Mouse (Mus musculus) T-helper 2 cell (primary cell): ENCODE measurements around the gene Klhl40.

ENCODE experiments used
- in situ Hi-C: fragments of 300-600 bp; cut with MboI, MseI; formaldehyde crosslinking; loops from one replicate; pipeline ENCODE4 v1.15.1; 2025; ENCODE audit warnings: high pct_unique_total_duplicates

The Klhl40 gene

DNA sequence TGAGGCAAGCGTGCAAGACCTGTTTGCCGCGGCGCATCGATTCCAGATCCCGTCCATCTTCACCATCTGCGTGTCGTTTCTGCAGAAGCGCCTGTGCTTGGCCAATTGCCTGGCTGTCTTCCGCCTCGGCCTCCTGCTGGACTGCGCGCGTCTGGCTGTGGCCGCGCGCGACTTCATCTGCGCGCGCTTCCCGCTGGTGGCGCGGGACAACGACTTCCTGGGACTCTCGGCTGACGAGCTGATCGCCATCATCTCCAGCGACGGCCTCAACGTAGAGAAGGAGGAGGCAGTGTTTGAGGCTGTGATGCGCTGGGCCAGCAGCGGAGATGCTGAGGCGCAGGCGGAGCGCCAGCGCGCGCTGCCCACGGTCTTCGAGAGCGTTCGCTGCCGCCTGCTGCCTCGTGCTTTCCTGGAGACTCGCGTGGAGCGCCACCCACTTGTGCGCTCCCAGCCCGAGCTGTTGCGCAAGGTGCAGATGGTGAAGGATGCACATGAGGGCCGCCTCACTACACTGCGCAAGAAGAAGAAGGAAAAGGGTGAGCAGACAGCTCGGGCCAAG is 738 bp downstream of the Klhl40 start:
- in situ Hi-C loops: no loop called here

DNA sequence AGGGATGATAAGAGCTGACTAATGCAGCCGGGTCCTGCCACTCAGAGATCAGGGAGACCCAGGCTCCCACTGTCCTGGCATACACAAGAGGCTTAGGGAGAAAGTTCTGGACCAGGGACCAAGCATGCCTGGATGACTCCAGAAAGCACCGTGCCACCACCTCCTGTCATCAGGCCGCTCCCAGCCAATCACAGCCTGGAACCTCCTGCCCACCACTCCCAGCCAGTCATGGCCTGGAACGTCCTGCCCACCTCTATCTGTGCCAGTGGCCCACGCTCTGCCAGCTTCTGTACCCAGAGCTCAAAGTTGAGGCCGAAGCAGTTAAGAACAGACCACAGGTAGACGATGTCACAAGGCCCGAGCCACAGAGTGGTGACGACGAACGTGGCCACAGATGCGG is 7.4 kb downstream of the Klhl40 start:
- in situ Hi-C loops: no loop called here

DNA sequence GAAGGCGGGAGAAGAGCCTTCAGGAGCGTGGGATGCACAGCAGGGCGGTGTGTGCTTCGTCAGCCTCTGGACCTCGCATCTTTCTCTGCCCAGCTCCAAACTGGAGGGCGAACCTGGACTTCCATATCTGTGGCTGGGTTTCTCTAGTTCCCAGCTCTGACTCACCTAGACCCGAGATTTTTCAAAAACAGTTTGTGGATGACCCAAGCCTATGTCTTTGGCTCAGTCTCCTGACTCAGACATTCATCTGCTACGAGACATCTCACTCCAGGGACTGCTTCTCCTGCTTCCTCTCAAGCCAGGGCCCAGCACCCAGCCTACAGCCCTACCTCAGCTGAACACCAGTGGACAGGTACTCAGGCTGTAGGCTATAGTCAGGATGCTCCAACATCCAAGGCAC is 7.9 kb downstream of the Klhl40 start:
- in situ Hi-C loops: no loop called here

DNA sequence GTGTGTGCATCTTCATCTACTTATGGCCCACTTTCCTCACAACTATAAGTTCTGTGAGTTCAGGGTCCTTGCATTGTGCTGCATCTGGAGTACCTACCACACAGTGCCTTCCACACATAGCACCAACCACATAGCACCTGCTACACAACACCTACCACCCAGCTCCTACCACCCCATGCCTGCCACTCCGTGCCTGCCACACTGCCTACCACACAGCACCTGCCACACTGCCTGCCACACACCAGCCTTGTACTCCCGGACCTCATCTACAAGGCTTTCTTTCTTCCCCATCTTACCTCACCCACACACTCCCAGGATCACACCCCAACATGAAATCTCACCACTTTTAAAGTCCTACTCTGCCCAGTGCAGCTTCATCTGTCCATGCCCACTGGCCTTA is 9.0 kb downstream of the Klhl40 start:
- in situ Hi-C loops: no loop called here

DNA sequence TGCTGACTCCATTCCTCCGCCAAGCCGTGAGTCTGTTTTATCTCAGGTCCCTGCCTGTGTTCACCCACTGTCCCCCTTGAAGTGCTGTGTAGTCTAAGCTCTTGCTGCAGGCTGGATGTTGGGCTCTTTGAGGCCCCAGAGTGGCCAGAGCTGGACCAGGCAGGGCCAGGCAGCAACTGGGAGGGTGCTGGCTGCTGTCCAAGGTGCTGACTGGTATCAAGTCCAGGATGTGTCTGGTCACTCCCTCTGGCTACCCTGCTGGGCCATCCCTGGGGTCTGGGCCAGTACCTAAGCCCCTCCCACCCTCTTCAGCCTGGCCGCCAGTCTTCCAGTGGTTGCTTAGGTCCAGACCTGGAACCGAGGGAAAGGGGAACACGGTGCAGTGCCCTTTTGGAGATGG is 13.8 kb downstream of the Klhl40 start:
- in situ Hi-C loops: no loop called here

DNA sequence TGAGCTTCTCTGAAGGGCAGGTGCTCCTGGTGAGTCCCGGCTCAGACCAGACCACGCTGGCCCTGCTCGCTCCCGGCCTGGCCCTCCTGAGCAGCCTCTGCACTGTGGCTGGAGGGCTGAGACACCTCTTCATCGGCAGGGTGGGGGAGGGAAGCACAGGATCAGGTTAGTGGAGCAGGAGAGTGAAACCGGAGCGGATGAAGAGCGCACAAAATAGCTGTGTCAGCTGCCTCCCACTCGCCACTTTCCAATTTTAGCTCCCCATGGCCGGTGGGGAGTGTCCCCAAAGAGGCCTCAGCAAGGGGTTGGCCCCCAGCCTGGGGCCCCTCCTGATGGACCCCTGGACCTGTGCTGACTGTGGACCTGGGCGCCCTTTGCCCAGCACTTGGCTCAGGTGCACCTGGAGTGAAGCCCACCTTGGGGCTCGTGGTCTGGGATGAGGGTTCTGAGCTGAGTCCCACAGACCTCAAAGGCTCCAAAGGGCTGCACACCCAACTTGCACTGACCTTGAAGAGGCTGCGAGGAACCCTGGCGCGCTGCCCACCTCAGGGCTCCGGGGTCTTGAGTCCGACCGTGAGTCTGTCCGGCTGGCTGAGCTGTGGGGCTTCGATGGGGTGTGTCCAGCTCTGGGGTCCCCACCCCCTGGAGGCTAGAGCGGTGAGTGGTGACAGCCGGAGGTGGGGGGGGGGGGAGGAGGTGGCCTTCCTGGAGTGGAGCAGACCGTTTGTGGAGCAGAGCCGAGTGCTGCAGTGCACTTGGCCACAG is 14.5 kb downstream of the Klhl40 start, which contains the start of gene Hhatl:
Hhatl (minus strand) TSS at position 751 of the 765 bp plus-strand sequence.
- in situ Hi-C loops: no loop called here

DNA sequence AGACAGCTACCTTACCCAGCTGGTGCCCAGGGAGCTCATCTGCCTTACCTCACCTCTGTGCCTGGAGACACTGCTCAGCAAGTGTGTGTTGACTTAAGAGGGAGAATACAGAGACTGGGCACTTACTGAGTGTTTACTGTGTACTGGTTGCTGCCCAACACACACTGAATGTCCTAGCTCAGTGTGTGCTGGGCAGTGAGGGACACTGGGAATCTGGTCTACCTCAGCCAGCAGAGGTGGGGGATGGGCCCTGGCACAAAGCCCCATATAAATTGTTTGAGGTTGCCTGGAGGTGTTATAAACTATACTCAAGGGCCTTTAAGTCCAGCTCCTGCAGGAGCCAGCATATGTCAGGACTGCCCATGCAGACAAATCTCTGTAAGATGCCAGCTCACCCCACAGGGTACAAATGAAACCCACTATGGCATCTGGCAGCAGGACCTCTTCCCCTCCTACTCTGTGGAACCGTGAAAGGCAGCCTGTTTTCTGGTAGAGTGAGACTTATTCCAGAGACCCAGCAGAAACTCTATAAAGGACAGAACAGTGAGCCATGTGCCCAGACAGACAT is 17.6 kb downstream of the Klhl40 start:
- in situ Hi-C loops: no loop called here

DNA sequence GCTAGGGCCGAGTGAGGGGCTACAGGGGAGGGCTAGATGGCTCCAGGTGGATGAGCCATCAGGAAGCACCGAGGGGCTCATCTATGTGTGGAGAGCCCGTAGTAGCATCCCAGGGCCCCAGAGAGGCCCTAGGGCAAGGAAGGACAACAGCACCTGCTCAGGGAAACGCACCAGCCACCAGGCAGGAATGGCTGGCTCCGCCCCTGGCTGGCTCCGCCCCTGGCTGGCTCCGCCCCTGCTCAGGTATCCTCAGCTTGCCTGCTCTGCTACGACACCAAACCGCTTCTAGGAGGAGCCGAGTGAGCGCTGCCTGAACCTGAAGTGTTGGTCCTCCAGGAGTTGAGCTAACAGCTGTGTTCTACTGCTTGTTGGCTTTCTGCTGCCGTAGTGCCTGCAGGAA is 20.3 kb downstream of the Klhl40 start:
- in situ Hi-C loops: no loop called here

DNA sequence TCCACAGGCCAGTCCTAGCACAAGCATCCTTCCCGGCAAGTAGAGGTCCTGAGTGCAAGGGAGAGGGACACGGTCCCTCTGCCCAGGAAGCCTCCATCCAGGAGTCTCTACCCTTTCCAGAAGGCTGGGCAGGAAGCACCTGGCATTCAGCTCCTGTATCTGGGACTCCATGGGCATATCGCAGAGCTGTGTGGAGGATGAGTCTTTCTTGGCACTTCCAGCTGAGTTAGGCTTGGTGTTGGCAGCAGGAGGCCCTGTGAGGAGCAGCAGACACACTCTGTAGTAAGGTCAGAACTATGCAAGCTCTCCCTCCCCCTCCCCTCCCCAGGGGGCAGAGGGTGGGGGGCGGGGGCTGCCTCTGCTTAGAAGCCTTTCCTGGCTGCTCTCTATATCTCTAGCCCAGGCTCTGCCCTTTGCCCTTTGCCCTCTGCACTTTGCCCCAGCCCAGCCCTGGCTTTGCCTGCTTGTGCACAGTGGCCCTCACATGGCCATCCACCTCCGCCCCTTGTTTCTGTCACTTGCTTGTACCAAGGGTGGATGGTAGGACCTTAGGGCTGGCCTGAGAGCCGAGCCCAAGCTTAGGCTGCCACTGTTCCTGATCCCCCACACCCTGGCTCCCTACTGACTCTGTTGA is 21.6 kb downstream of the Klhl40 start:
- in situ Hi-C loops: no loop called here

DNA sequence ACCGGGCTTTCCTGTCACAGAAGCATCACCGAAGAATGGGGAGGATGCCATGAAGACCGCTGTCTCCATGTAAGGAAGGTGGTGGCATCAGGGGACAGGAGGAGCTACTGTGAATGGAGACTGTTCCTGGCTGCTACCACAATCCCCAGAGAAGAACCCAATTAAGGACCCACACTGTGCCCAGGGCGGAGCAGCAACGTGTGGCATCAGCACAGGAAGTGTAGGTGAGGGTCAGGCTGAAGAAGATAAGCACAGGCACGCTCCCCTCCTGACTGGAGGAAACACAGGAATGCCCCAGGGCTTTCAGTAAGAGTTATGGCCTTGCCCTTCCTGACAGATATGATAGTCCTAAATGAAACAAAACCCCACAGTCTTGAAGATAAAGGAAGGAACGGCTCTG is 25.3 kb downstream of the Klhl40 start:
- in situ Hi-C loops: no loop called here

DNA sequence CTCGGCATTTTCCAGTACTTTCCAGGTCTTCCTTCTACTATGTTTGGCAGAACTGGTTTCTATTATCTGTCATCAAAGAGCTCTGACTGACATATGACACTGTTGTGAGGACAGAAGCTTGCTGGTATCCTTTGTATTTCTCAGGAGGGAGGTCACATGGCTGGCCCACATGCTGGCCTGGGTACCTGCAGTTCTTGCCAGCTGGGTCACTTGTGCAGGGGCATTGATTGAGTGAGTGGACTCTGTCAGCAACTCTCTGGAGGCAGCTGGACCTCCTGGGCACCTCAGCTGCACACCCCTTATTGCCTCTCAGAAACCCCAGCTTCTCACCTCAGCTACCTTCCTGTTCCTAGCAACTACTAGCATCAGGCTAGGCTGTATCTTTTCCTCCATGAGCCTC is 30.1 kb downstream of the Klhl40 start:
- in situ Hi-C loops: no loop called here

DNA sequence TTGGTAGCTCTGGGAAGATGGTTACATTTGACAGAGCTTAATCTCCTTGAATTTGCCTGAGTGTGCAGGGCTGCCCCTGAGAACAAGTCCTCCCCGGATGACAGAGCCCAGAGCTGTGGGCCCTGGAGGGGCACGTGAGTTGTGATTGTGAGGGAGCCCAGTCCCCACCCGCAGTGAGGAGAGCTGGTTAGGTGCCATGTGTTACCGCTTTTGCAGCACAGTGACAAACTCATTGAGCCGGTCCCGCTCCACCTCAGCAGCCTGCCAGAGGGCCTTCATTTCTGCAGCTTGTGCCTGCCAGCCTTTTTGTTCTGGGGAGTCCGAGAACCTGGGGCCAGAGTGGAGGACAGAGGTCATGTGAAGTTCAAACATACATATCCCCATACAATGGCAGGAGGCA is 30.5 kb downstream of the Klhl40 start:
- in situ Hi-C loops: no loop called here

DNA sequence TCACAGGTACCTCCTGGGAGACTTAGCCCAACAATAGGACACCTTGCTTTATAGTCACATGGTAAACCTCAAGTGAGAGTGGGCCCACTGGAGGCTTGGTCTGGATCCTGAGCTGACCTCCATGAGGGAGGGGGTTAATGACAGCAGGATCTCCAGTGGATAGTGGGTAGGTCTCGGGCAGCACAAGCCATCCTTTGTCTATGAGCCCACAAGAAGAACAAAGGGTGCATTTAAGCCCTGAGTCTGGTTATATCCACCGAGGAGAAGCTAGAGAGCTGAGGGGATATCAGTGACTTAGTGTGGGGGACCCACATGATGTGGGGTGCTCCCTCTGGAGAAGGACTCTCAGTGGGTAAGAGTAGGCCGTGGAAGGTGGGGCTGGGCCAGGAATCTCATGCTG is 31.1 kb downstream of the Klhl40 start:
- in situ Hi-C loops: no loop called here

DNA sequence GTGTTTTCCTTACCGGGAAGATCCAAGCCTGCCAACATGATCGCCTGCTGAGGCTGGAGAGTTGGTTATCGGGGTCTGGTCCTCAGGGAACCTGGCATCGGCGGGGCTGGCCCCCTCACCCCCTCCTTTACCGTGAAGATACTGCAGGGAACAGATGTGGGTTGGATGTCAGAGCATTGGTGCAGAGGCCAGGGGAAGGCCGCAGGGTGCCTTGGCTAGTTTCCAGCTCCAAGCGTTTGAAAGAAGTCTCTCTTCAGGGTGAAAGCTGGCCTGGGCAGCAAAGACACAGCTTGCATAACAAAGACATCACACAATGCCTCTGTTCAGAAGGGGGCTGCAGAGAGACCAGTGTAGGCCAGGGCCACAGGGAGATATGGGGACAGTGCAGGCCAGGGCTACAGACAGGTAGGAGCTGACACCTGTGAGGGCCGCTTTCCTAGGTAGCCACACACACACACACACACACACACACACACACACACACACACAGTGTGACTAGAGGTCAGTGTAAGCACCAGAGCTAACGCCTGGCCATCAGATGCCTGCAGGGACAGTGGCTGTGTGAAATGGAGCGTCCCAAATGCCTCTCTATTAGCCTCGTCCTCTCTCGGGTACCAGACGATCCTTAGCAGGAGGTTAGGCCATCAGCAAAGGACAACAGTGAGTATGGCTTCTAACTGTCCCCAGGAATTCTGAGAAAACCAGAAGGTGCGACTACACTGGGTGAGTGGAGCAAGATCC is 32.8 kb downstream of the Klhl40 start:
- in situ Hi-C loops: no loop called here

DNA sequence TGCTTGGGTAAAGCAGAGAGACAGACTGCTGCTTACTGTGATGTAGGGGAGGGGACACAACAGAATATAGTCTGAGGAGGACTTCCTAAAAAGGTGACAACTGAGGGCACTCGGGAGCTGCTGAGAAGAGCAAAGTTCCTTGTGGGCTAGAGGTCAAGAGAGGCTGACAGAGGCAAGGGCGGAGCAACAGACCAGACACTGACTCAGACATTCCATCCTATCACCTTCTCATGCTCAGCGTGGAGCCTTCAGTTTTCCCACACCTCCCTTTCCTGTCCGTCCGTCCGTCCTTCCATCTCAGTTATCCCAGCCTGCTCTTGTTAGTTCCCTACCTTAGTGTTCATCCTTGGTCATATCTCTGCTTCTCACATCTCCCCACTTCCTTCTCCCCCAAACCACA is 37.8 kb downstream of the Klhl40 start:
- in situ Hi-C loops: no loop called here

DNA sequence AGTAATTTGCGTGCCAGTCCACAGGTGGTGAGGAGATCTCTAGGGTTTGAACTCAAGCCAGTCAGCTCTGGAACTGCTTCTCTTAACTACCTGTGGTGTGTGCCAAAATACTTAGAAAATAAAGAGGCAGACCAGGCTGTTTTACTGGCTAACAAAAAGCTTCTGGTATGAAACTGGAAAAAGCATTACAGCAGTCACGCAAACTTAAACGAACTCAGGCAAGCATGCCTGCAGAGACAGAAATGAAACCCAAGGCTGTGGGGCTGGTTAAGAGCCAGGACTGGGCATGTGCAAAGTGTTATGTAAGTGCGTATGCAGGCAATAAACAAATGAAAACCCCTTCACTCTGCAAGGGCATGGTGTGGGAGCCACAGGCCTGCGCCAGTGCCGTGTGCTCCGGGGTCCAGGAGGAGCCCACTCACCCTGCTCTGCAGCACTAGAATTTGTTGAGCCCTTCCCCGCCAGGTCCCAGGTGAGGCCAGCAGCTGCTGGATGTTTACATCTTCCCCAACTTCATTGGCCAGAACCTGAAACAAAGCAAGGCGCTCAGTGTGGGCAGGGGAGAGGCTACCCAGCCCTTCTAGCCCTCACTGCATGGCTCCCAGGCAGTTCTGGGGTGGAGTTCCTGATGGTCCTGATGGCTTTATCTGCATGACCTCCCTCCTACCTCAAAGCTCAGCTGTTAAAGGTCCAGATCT is 41.8 kb downstream of the Klhl40 start:
- in situ Hi-C loops: no loop called here

DNA sequence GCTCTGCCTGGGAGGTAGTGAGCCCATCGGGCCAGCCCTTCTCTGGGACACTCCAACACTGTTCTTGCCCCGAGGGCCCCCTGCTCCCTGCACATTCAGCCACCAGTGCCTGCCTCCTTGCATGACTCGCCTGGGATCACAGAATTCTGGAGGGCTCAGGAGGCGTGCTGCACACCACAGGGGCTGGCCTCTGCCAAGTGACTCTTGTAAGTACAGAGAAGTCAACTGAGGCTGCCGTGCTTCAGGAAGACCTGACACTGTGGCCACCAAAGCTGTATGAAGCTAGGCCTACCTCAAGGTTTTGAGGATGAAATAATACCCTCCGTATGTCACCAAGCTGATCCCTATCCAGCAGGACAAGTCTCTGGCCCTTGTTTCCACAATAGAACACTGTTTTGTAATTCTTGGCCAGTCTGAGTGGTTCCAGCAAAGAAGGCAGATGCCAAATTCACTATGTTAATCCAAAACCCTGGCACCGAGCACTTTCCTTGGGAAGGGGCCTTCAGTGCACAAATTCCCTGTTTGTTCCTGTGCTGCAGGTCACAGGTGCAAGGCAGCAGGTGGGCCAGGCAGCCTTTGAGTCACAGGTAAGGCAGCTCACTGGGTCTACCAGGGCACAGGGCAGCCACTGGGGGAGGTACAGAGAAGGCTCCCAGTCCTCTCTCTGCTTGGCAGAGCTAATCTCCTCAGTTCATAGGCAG is 42.5 kb downstream of the Klhl40 start:
- in situ Hi-C loops: no loop called here

DNA sequence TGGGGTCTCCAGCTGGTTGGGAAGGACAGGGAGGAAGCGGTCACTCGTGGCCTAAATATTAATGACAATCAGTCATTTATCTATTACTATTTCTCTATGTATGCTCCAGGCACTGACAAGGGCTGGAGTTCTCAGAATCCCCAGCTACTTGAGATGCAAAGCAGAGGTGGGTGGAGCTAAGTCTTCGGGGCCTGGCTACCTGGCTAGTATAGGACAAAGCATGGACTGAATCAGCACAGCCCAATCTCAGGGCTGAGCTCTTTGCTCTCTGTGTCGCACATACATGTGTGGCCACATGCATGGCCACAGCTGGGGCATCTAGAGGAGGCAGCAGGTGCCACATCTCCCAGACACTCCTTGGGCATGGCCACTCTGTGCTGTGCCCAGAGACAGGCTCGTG is 43.4 kb downstream of the Klhl40 start:
- in situ Hi-C loops: no loop called here

DNA sequence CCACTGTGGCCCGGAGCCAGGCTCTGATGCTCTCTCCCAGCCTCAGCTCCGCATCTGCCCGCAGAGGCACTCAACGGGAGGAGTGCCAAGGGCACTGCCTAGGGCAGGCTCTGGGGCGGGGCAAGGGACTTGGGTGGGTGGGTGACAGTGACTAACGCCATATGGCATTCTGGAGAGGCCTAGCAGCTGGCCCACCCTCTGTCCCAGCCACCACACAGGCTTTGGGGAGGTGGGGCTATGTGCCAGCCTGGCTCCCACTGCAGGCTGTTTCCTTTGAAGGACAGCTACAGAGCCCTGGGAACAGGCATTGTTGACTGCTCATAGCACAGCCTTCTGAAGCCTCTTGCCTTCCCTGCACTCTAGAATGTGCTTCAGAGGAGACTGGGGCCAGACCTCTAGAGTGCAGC is 45.2 kb downstream of the Klhl40 start:
- in situ Hi-C loops: no loop called here

DNA sequence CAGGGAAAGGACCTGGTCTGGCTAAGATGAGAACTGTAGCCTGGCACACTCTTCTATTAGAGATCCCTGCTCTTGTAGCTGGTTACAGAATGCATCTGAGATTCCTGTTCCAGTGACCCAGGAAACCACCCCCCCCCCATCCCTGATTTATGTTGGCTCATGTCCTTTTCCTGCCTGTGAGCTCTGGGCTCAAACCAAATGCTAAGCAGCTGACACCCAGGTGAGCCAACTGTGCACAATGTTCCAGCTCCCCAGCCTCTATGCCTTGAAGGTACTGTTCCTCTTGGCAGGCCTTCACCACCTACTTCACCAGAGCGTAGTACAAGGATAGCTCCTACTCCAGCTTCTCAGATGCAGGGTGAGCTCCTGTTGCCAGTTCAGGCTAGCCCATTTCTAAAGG is 45.6 kb downstream of the Klhl40 start:
- in situ Hi-C loops: no loop called here

DNA sequence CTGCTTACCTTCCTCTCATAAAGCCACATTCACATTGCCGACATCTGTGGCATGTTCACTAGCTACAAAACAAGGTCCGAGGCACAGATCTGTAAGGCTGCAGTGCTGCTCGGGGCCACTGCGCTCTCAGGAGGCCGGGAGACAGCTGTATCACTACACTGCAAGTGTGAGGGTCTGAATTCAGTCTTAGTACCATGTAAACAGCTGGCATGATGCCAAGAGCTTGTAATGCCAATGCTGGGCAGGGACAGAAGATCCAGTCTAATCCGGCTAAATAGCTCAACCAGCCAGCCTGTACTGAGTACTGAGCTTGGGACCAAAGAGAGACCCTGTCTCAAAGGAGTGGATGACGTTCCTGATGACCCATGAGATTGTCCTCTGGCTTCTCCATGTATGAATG is 46.6 kb downstream of the Klhl40 start:
- in situ Hi-C loops: no loop called here
